Mouse (Mus musculus): ENCODE data around the gene Ippk. TPM values are rescaled to one million over a fixed set of nuclear protein-coding genes. Genes with fewer than 3 reads are reported as not detected.

Ippk gene
- polyA plus RNA-seq, 1 experiment from 2014 or later, result 14.9 TPM

DNA sequence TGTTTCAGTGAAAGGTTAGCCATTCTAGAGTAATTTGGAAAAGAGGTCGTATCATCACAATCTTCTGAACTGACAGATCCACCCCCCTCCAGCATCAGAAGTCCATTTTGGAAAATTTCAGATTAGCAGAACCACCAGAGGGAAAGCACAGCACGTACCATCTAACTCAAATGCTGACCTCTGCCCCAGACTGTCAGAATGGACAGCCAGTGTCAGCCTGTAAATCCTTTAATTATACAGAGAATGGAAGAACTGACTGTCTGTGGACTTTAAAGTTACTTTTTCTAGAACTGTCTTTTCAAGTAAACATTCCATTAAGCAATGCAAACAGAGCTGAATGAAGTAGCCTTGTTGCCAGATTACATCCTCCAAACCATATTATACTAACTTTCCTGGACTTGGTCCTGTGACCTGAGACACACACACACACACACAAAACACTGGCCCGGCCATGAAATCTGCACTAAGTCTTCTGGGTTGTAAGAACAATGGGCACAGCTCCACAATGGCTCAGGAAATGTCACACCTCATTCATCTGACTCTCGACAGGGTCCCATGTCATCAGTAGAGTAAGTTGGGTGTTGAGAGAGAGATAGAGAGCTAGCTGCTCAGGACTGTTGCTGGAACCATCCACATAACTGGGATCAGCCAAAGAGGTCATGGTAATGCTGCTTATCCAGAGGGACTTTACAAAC, 51.1 kb downstream of the Ippk start:
- H3K9me3 ChIP-seq (replicated peaks; ENCODE audit: control insufficient read depth, low read length), result no peaks in the 10 kb centered on the region
- H3K4me3 ChIP-seq (ENCODE audit: low read depth, low read length), result no peak overlapping the region
- H3K27ac ChIP-seq (replicated peaks; ENCODE audit: low read depth, low read length), result no peak overlapping the region

DNA sequence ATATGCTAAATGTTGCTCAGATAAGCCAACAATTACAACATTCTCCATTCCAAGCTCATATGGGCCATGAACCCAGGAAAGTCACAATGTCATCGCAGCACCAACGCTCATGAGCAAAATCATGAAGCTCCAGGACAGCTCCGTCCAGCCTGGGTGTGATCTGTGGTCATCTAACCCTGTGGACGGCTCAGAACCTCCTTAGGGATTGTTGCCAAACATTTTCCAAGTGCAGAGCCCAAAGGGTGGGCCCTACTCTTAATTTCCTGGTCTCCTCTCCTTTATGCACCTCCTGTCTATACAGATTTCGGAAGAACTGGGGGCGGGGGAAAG, 51.6 kb downstream of the Ippk start:
- H3K9me3 ChIP-seq (replicated peaks; ENCODE audit: control insufficient read depth, low read length), result no peaks in the 10 kb centered on the region
- H3K4me2 ChIP-seq (ENCODE audit: low read depth, low read length), result no peak overlapping the region
- no peaks in the 10 kb centered on the region for H3K4me1 ChIP-seq (ENCODE audit: control insufficient read depth, insufficient read depth, low read length)
- H3K4me3 ChIP-seq (ENCODE audit: low read depth, low read length), result no peak overlapping the region
- H3K27ac ChIP-seq (replicated peaks; ENCODE audit: low read depth, low read length), result no peak overlapping the region
- no peak overlapping the region for H3K9ac ChIP-seq (replicated peaks; ENCODE audit: low read length)
- ATAC-seq (replicated peaks; ENCODE audit: insufficient number of reproducible peaks, low FRiP score, low TSS enrichment, low read depth), result no peak
- WGBS, result 96% methylated on average over 6 of the region's 6 CpGs
- H3K36me3 ChIP-seq (replicated peaks; ENCODE audit: control insufficient read depth, insufficient read depth, low read depth, low read length), result no peaks in the 10 kb centered on the region
- no peaks in the 10 kb centered on the region for H3K27me3 ChIP-seq (ENCODE audit: control insufficient read depth, insufficient read depth, low read length)
- no peak for DNase-seq (ENCODE audit: low spot score)

More for the DNA sequence above, 51.1 kb downstream of the Ippk start:
- no peak overlapping the region for H3K9ac ChIP-seq (replicated peaks; ENCODE audit: low read length)
- 71% methylated on average over 4 of the region's 4 CpGs for WGBS
- ATAC-seq (replicated peaks; ENCODE audit: insufficient number of reproducible peaks, low FRiP score, low TSS enrichment, low read depth) (no peak), DNase-seq (ENCODE audit: low spot score) (no peak)
- H3K36me3 ChIP-seq (replicated peaks; ENCODE audit: control insufficient read depth, insufficient read depth, low read depth, low read length), result no peaks in the 10 kb centered on the region
- H3K4me1 ChIP-seq (ENCODE audit: control insufficient read depth, insufficient read depth, low read length), result no peaks in the 10 kb centered on the region
- H3K27me3 ChIP-seq (ENCODE audit: control insufficient read depth, insufficient read depth, low read length), result no peaks in the 10 kb centered on the region
- H3K4me2 ChIP-seq (ENCODE audit: low read depth, low read length), result no peak overlapping the region

DNA sequence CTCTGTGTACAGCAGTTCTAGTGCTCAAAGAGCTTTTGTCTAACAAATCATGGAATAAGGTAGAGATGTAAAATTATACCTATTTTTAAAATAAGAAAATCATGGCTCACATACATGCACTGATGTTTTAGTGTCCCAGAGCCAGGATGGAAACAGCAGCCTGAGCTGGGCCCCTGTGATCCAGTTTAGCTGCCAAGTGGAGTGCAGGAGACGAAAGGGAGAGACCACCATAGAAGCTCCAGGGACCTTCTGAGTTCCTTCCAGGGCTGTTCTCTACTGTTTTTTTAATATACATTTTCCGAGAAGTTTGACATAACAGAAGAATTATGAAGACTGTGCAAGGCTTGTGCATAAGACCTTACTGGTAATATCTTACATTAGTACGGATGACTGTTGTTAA, 56.8 kb downstream of the Ippk start:
- ATAC-seq (replicated peaks; ENCODE audit: insufficient number of reproducible peaks, low FRiP score, low TSS enrichment, low read depth) (no peak), DNase-seq (ENCODE audit: low spot score) (no peak)
- Histone ChIP-seq H3K9ac (replicated peaks; ENCODE audit: low read length) (no peak overlapping the region), H3K4me2 (ENCODE audit: low read depth, low read length) (no peak overlapping the region), H3K4me3 (ENCODE audit: low read depth, low read length) (no peak overlapping the region), H3K27me3 (ENCODE audit: control insufficient read depth, insufficient read depth, low read length) (no peaks in the 10 kb centered on the region), H3K27ac (replicated peaks; ENCODE audit: low read depth, low read length) (no peak overlapping the region), H3K4me1 (ENCODE audit: control insufficient read depth, insufficient read depth, low read length) (no peaks in the 10 kb centered on the region), H3K36me3 (replicated peaks; ENCODE audit: control insufficient read depth, insufficient read depth, low read depth, low read length) (no peaks in the 10 kb centered on the region), H3K9me3 (replicated peaks; ENCODE audit: control insufficient read depth, low read length) (no peaks in the 10 kb centered on the region)
- WGBS, result 90% methylated on average over 3 of the region's 3 CpGs

DNA sequence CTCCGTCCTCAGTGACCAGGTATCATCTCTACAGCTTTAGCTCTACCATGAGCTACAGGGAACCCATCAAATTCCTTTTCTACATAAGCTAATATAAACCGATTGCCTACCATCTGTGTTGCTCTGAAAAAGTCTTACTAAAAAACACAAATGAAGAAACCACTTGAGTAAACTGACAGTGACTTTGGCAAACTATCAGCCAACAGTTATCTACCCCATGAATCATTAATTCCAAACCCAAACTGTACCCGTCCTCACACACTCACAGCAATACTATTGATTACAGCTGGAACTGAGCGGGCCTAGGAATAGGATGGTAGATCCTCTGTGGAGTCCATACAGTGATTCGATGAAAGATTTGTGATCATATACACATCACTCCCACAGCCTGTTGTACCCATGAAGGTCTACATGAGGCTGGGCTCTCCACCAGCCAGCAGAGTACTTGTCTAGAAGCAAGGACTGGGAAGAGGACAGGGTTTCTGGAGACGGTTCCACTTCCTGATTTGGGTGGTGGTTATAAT, 57.9 kb downstream of the Ippk start:
- DNase-seq (ENCODE audit: low spot score) (no peak), ATAC-seq (replicated peaks; ENCODE audit: insufficient number of reproducible peaks, low FRiP score, low TSS enrichment, low read depth) (no peak)
- Histone ChIP-seq H3K27me3 (ENCODE audit: control insufficient read depth, insufficient read depth, low read length) (no peaks in the 10 kb centered on the region), H3K36me3 (replicated peaks; ENCODE audit: control insufficient read depth, insufficient read depth, low read depth, low read length) (no peaks in the 10 kb centered on the region), H3K9ac (replicated peaks; ENCODE audit: low read length) (no peak overlapping the region), H3K4me3 (ENCODE audit: low read depth, low read length) (no peak overlapping the region), H3K27ac (replicated peaks; ENCODE audit: low read depth, low read length) (no peak overlapping the region), H3K9me3 (replicated peaks; ENCODE audit: control insufficient read depth, low read length) (no peaks in the 10 kb centered on the region), H3K4me2 (ENCODE audit: low read depth, low read length) (no peak overlapping the region), H3K4me1 (ENCODE audit: control insufficient read depth, insufficient read depth, low read length) (no peaks in the 10 kb centered on the region)
- WGBS, result 91% methylated on average over 6 of the region's 6 CpGs

DNA sequence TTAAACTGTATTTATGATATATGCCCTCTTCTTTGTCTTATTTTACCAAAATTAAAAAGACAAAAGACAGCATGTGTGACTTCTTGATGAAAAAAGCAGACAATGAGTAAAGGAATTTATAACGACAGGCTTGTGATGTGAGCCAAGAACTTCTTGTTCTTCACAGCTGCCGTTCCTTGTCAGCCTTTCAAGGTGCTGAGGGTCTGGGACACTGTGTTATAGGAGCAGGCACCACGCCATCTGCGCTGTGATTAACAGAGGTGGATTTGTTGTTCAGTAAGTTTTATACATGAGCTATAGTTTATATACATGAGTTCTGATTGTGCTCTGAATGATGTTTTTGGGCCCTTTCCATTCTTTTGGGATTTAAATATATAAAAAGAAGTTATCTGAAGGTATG, 58.4 kb downstream of the Ippk start:
- Histone ChIP-seq H3K9ac (replicated peaks; ENCODE audit: low read length) (no peak overlapping the region), H3K9me3 (replicated peaks; ENCODE audit: control insufficient read depth, low read length) (no peaks in the 10 kb centered on the region), H3K4me1 (ENCODE audit: control insufficient read depth, insufficient read depth, low read length) (no peaks in the 10 kb centered on the region), H3K27ac (replicated peaks; ENCODE audit: low read depth, low read length) (no peak overlapping the region), H3K36me3 (replicated peaks; ENCODE audit: control insufficient read depth, insufficient read depth, low read depth, low read length) (no peaks in the 10 kb centered on the region), H3K27me3 (ENCODE audit: control insufficient read depth, insufficient read depth, low read length) (no peaks in the 10 kb centered on the region), H3K4me2 (ENCODE audit: low read depth, low read length) (no peak overlapping the region), H3K4me3 (ENCODE audit: low read depth, low read length) (no peak overlapping the region)
- ATAC-seq (replicated peaks; ENCODE audit: insufficient number of reproducible peaks, low FRiP score, low TSS enrichment, low read depth) (no peak), DNase-seq (ENCODE audit: low spot score) (no peak)
- WGBS, result 82% methylated on average over 4 of the region's 4 CpGs

DNA sequence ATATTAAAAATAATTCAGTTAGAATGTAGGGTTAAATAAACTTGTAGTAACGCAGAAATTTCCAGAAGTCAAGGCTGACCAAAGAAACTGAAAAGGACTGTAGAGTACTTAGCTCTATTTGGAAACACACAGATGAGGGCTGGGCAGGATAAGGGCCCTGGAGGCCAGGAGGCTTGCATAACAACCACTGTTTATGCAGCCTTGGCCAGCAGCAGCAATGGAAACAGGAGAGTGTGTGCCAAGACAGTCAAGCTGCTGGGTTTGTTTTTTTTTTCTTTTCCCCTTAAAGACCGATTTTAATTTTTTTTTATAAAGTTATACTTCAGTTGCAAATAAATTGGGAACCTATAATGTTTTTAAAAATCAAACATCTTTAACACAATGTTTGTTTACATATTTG, 59.0 kb downstream of the Ippk start:
- H3K9ac ChIP-seq (replicated peaks; ENCODE audit: low read length), result no peak overlapping the region
- no peaks in the 10 kb centered on the region for H3K27me3 ChIP-seq (ENCODE audit: control insufficient read depth, insufficient read depth, low read length)
- DNase-seq (ENCODE audit: low spot score) (peak; percentile 23), ATAC-seq (replicated peaks; ENCODE audit: insufficient number of reproducible peaks, low FRiP score, low TSS enrichment, low read depth) (no peak)
- H3K36me3 ChIP-seq (replicated peaks; ENCODE audit: control insufficient read depth, insufficient read depth, low read depth, low read length), result no peaks in the 10 kb centered on the region
- no peaks in the 10 kb centered on the region for H3K9me3 ChIP-seq (replicated peaks; ENCODE audit: control insufficient read depth, low read length)
- H3K4me3 ChIP-seq (ENCODE audit: low read depth, low read length), result no peak overlapping the region
- H3K4me2 ChIP-seq (ENCODE audit: low read depth, low read length), result no peak overlapping the region
- no peak overlapping the region for H3K27ac ChIP-seq (replicated peaks; ENCODE audit: low read depth, low read length)
- no peaks in the 10 kb centered on the region for H3K4me1 ChIP-seq (ENCODE audit: control insufficient read depth, insufficient read depth, low read length)
- 86% methylated on average over 2 of the region's 2 CpGs for WGBS

DNA sequence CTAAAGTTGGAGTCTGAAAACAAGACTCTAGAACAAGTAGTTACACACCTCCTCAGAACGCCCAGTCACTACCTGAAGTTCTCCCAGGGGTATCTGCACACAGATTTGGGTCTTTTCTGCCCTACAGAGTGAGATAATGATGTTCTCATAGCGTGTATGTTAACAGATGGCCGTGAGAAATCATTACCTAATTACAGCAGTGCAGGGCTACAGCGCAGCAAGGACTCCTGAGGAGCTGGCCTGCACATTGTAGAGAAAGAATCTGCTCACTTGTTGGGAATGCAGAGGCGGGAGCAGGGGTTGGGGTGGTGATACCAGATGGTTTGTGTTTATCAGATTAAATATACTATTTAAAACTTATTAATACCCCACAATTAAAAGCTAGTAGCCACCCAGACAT, 59.5 kb downstream of the Ippk start:
- DNase-seq (ENCODE audit: low spot score), result peak; percentile 28
- no peak for ATAC-seq (replicated peaks; ENCODE audit: insufficient number of reproducible peaks, low FRiP score, low TSS enrichment, low read depth)

DNA sequence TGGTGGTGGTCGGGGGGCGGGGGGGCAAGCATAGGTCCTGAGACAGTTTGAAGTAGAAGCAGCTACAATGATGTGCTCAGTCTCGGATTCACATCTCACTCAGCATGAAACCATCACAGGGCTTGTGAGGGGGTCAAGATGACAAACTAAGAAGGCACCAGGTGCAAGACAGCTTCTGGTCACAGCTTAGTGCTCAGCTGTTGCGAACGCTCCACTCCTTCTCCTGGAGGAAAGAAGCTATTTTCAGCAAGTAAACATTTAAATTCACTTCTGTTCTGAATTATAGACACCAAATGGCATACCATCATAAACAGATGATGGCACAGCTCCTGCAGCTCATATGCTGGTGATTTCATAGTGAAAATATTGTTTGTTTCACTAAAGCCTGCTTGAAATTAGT, 64.3 kb downstream of the Ippk start:
- H3K36me3 ChIP-seq (replicated peaks; ENCODE audit: control insufficient read depth, insufficient read depth, low read depth, low read length), result no peaks in the 10 kb centered on the region
- H3K27me3 ChIP-seq (ENCODE audit: control insufficient read depth, insufficient read depth, low read length), result no peaks in the 10 kb centered on the region
- H3K4me1 ChIP-seq (ENCODE audit: control insufficient read depth, insufficient read depth, low read length), result no peaks in the 10 kb centered on the region
- H3K9ac ChIP-seq (replicated peaks; ENCODE audit: low read length), result no peak overlapping the region
- no peak overlapping the region for H3K4me3 ChIP-seq (ENCODE audit: low read depth, low read length)
- ATAC-seq (replicated peaks; ENCODE audit: insufficient number of reproducible peaks, low FRiP score, low TSS enrichment, low read depth) (no peak), DNase-seq (ENCODE audit: low spot score) (no peak)
- no peaks in the 10 kb centered on the region for H3K9me3 ChIP-seq (replicated peaks; ENCODE audit: control insufficient read depth, low read length)
- 81% methylated on average over 5 of the region's 5 CpGs for WGBS
- H3K27ac ChIP-seq (replicated peaks; ENCODE audit: low read depth, low read length), result no peak overlapping the region
- H3K4me2 ChIP-seq (ENCODE audit: low read depth, low read length), result no peak overlapping the region

More for the DNA sequence above, 59.5 kb downstream of the Ippk start:
- 51% methylated on average over 5 of the region's 5 CpGs for WGBS
- Histone ChIP-seq H3K27ac (replicated peaks; ENCODE audit: low read depth, low read length) (no peak overlapping the region), H3K27me3 (ENCODE audit: control insufficient read depth, insufficient read depth, low read length) (no peaks in the 10 kb centered on the region), H3K9ac (replicated peaks; ENCODE audit: low read length) (no peak overlapping the region), H3K9me3 (replicated peaks; ENCODE audit: control insufficient read depth, low read length) (no peaks in the 10 kb centered on the region), H3K4me1 (ENCODE audit: control insufficient read depth, insufficient read depth, low read length) (no peaks in the 10 kb centered on the region), H3K4me3 (ENCODE audit: low read depth, low read length) (no peak overlapping the region), H3K36me3 (replicated peaks; ENCODE audit: control insufficient read depth, insufficient read depth, low read depth, low read length) (no peaks in the 10 kb centered on the region), H3K4me2 (ENCODE audit: low read depth, low read length) (no peak overlapping the region)

All from embryonic facial prominence, embryonic 11.5 days (tissue).